Mouse (Mus musculus) erythroblast, adult 5-6 weeks (primary cell): ENCODE measurements around the gene Cyb561d2. TPM values are rescaled to one million over a fixed set of nuclear protein-coding genes. Genes with fewer than 3 reads are reported as not detected.

ENCODE experiments used
- ATAC-seq: replicated peaks from 2 replicates; pipeline ENCODE4 v1.8.0; 2016; ENCODE audit warnings: moderate number of reproducible peaks, mild to moderate bottlenecking, moderate TSS enrichment, inconsistent platforms; ENCODE audit not compliant: poor library complexity, low FRiP score, severe bottlenecking
- total RNA-seq, 2 experiments: library from RNA; stranded (forward) in 1 of 2; stranded (reverse) in 1 of 2; fragments of 150-400 nt in 1 of 2; fragments of 200-764, 138-1000 nt in 1 of 2; gene quantifications; 2 replicates each; pipeline versions ENCODE4 v1.2.3 to v1.2.4; 2015 to 2017; ENCODE audit warnings: low replicate concordance in 2 of 2

Gene Cyb561d2
- total RNA-seq, 2 experiments from 2014 or later = 6.7 to 7.5 TPM

- no peak for ATAC-seq
Observed at GRCm38 (mm10) chr9:107551890-107552355, 9.9 kb upstream of the Cyb561d2 start.

- 0 out of 2 replicates have a peak, but pooled peaks have one; percentile 34 for ATAC-seq
Observed at GRCm38 (mm10) chr9:107551117-107551889, 9.3 kb upstream of the Cyb561d2 start, which contains the start of gene Rassf1. TSS of gene Rassf1 (plus strand) at chr9:107551555.

DNA sequence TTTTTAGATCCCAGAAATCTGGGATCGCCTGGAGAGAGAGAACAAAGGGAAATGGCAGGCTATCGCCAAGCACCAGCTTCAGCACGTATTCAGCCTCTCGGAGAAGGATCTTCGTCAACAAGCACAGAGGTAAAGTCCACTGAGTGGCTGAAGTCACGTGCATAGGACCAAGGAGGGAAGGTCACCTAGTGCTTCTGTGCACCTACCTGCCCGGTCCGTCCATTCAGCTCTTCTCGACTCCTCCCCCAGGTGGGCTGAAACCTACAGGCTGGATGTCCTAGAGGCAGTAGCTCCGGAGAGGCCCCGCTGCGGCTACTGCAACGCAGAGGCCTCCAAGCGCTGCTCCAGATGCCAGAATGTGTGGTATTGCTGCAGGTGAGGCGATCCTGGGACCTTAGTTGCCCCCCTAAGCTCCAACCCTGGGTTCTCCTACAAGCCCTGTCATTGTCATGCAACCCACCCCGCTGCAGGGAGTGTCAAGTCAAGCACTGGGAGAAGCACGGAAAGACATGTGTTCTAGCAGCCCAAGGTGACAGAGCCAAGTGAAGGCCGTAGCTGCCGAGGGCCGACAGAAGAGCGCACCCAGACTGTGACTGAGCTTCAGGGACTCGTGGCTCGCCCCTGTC lies 8.6 kb upstream of the Cyb561d2 start:
- ATAC-seq = no peak

DNA sequence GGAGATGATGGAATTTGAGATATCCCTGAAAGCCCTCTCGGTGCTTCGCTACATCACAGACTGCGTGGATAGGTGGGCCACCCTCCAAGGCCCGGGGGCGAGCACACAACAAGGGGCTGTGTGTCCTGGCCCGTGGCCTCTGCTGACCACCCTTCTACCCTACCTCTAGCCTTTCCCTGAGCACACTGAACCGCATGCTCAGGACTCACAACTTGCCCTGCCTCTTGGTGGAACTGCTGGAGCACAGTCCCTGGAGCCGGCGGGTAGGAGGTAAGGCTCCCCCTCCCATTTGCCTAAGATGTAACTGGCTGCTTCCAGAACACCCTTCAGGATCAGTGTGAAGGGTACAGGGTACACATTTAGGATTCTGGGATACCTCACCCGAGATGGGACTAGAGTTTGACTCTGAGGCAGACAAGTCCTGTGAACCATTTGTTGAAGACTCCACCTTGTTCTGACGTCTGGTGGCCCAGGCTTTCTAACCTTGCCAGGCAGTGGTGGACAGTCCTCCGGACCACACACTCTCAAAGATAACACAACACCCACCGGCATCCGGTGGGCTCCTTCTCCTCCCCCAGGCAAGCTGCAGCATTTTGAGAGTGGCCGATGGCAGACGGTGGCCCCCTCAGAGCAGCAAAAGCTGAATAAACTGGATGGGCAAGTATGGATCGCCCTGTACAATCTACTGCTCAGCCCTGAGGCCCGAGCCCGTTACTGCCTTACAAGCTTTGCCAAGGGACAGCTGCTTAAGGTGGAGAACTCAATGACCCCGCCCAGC lies 7.5 kb upstream of the Cyb561d2 start:
- no peak for ATAC-seq

DNA sequence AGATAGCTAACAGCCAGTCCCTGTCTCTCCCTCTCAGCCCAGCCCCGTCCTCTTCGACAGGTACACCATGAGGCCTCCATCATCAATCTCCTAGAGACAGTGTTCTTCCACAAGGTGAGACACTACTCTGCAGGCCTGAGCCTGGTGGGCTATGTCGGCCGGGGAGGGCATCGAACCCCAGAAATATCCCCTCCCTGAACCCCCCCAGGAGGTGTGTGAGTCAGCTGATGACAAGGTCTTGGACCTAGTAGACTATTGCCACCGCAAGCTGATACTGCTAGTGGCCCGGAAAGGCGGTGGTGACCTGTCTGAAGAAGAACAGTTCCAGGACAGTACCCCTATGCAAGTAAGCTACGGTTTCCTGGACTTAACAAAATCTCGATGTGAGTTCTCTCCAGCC lies 6.8 kb upstream of the Cyb561d2 start:
- ATAC-seq = no peak

GRCm38 (mm10) chr9:107547957-107548356 lies 6.0 kb upstream of the Cyb561d2 start:
- ATAC-seq = no peak

DNA sequence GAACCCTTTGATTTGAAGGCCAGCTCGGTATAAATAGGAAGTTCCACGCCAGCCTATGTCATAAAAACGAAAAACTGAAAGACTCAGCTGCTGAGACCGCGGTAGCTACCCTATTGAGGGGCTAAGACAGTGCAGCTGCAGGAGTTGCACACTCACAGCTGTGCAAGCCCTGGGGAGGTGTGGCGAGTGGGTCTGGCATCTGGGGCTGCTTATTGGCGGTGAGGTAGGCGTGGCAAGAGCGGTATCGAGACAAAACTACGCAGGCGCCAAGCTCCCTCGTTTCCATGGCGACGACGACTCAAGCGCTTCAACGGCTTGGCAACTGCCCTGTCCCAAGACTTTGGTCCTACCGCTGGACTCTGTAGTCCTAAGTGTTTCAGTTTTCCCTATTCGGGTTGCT lies 5.0 kb upstream of the Cyb561d2 start, which contains the start of gene Zmynd10:
Gene Zmynd10 (plus strand): TSS at position 273 of the 400 bp plus-strand sequence.
- peak; percentile 72 for ATAC-seq

- ATAC-seq = peak; percentile 34; the same call in 1 of the 2 replicates
Observed at GRCm38 (mm10) chr9:107545602-107546001, 3.6 kb upstream of the Cyb561d2 start.

GRCm38 (mm10) chr9:107545199-107545598 lies 3.2 kb upstream of the Cyb561d2 start:
- ATAC-seq = no peak

DNA sequence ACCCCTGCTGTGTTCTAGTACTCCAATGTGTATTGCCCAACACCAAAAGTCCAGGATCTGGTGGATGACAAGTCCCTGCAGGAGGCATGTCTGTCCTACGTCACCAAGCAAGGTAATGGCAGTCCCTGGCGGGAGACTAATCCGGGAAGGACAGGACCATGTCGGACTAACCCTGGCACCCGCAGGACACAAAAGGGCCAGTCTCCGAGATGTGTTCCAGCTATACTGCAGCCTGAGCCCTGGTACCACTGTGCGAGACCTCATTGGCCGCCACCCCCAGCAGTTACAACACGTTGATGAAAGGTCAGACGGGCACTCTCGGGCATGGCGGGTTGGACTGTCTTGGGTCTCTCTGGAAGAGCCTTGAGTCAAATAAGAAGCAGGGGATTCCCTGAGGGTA lies 2.7 kb upstream of the Cyb561d2 start:
- ATAC-seq = no peak

DNA sequence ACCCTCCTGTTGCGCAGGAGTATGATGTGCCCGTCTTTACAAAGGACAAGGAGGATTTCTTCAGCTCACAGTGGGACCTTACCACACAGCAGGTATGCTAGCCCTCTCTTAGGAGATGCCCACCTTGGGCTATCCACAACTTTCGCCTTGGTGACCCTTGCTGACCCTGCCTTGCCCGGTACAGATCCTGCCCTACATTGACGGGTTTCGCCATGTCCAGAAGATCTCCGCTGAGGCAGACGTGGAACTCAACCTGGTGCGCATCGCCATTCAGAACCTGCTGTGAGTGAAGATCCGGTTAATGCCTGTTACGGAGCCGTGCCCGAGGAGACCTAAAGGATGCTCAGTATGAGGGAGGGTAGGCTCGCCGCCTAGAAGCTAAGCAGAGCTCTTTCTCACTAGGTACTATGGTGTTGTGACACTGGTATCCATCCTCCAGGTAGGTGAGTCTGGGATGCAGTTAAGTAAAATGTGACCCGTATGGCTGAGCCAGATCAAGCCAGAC lies 2.3 kb upstream of the Cyb561d2 start:
- no peak for ATAC-seq

DNA sequence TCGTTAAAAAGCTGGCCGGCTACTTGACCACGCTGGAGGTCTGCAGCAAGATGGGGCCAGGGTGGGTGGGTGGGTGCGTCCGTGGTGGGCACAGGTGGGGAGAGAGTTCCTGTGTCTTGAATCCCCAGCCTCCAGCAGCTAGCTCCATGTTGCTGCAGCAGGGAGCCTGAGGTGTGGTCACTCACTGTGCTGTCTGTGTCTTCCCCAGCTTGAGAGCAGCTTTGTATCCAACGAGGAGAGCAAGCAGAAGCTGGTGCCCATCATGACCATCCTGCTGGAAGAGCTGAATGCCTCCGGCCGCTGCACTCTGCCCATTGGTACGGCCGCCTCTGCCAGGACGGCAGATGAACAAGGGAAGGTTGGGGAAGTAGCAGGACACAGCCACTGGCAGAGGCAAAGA lies 1.3 kb upstream of the Cyb561d2 start:
- no peak for ATAC-seq

DNA sequence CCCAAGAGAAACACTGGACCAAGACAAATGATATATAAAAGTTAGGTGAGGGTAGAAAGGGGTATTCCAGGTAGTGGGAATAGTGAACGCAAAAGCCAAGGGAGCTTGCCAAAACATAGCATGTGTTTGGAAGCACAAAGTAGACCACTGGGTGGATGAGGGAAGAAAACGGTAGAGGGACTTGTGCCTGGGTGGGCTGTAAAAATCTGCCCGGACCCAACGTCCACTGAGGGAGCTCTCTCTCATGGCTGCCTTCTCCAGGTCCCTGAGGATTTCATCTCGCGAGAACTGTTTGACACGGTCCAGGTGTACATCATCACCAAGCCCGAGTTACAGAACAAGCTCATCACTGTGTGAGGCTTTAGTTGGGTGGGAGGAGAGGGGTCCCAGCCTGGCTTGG lies 728 bp upstream of the Cyb561d2 start:
- ATAC-seq = no peak

DNA sequence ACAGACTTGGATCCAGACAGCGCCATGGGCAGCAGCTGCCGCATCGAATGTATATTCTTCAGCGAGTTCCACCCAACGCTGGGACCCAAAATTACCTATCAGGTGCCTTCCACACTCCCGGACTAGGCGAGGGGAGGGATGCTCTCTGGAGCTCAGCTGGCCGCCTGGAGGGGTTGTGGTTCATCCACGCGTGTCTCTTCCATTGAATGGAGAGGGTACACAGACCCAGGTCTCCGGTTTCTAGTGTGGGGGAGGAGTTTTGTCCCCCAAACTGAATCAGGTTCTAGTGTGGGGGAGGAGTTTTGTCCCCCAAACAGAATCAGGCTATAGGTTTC lies 326 bp upstream of the Cyb561d2 start:
- ATAC-seq = peak; percentile 25; the same call in 1 of the 2 replicates

- no peak for ATAC-seq
Observed at GRCm38 (mm10) chr9:107541005-107541404, 988 bp downstream of the Cyb561d2 start.

DNA sequence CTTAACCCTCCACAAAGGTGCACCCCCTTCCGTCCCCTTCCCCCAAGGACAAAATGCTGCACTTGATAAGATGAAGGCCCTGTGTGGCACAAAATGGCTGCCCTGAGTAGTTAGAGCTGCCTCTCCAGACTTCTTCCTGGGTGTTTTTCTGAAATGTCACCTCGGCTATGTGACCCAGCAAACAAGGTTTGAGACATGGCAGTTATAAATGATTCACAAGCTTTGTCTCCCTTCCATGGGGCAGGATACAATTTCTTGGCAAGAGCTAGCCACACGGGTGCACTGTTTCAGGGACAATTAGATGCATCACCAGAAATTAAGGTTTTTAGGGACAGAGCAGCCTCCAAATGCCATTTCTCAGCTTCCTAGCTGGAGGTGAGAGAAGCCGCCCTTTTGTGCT lies 1.6 kb downstream of the Cyb561d2 start:
- ATAC-seq = no peak

- no peak for ATAC-seq
Observed at GRCm38 (mm10) chr9:107539940-107540339, 2.1 kb downstream of the Cyb561d2 start.

DNA sequence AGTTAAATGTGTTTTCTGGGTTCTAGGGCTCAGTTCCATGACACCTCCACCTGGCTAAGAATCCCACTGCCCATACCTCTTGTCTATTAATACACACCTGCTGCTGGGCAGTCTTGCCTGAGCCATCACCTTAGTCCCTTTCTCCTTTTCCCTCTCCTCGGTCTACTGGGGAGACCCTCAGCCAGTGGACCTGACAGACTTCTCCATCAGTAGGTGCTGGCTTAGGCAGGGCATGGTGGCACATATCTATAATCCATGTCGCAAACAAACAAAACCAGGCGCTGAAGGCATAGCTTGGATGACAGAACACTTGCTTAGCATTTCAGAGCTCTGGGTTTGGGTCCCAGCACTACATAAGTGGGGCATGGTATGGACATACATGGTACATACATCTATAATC lies 3.3 kb downstream of the Cyb561d2 start:
- no peak for ATAC-seq

DNA sequence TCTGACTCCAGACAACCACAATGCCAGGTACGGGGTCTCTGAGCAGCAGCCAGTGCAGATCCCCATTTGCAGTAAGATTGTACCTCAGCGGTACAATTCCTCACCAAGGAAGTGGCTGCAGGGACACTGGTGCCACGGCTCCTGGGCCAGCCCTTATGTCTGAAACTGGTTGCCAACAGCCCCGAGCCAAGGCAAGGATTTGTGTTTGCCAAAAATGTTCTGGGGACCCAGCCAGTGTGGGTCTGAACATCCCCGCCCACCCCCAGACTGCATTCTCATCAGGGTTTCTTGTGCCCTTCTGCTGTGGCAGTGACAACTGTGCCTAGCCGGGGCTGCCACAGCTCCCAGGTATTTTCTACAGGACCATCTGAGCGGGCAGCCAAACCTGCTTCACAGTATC lies 3.8 kb downstream of the Cyb561d2 start:
- no peak for ATAC-seq
